Mouse (Mus musculus) stomach, postnatal 0 days (tissue): ENCODE measurements around the gene Pold4. TPM values are rescaled to one million over a fixed set of nuclear protein-coding genes. Genes with fewer than 3 reads are reported as not detected.

Source experiments
- ATAC-seq: fragments of 200-750 bp; cut with Nextera tagmentation; 2 replicates; pipeline ENCODE4 v1.8.0; 2017; ENCODE audit not compliant: low FRiP score, low TSS enrichment
- DNase-seq: peaks from one replicate; pipeline ENCODE4 v3.0.0-alpha.2; 2016; ENCODE audit warnings: low spot score
- H3K27ac ChIP-seq: fragments of 300-500 bp; sonication (generic); replicated peaks from 2 replicates; pipeline ENCODE4 v1.5.1; 2014; ENCODE audit warnings: mild to moderate bottlenecking, control low read depth
- H3K27me3 ChIP-seq: fragments of 300-500 bp; sonication (generic); 2 replicates; pipeline ENCODE4 v1.6.1; 2014; ENCODE audit warnings: low read length; ENCODE audit not compliant: control insufficient read depth, insufficient read depth
- H3K36me3 ChIP-seq: fragments of 300-500 bp; sonication (generic); 2 replicates; pipeline ENCODE4 v1.6.1; 2014; ENCODE audit warnings: low read length, mixed read lengths; ENCODE audit not compliant: control insufficient read depth, insufficient read depth
- H3K4me1 ChIP-seq: fragments of 300-500 bp; sonication (generic); replicated peaks from 2 replicates; pipeline ENCODE4 v1.6.1; 2014; ENCODE audit warnings: antibody characterized with exemption; ENCODE audit not compliant: control insufficient read depth, insufficient read depth
- H3K4me2 ChIP-seq: fragments of 300-500 bp; sonication (generic); replicated peaks from 2 replicates; pipeline ENCODE4 v1.6.1; 2014; ENCODE audit warnings: low read depth, mild to moderate bottlenecking, control low read depth, moderate library complexity
- H3K4me3 ChIP-seq: fragments of 300-500 bp; sonication (generic); 2 replicates; pipeline ENCODE4 v1.5.1; 2014; ENCODE audit warnings: low read depth, low read length, control low read depth
- H3K9ac ChIP-seq: fragments of 300-500 bp; sonication (generic); 2 replicates; pipeline ENCODE4 v1.6.1; 2014; ENCODE audit warnings: mild to moderate bottlenecking, low read length, control low read depth, mixed read lengths
- H3K9me3 ChIP-seq: fragments of 300-500 bp; sonication (generic); 2 replicates; pipeline ENCODE4 v1.6.1; 2016; ENCODE audit warnings: low read length; ENCODE audit not compliant: control insufficient read depth
- CTCF ChIP-seq: IDR thresholded peaks from 2 replicates; pipeline ENCODE4 v1.5.1; 2016; ENCODE audit warnings: antibody characterized with exemption, low read depth, mild to moderate bottlenecking, moderate library complexity
- EP300 ChIP-seq: optimal IDR thresholded peaks from 2 replicates; pipeline ENCODE3; 2016; ENCODE audit warnings: antibody characterized with exemption
- WGBS: fragments of 180-500 bp; shearing (Covaris S2); extraction: QIAGEN DNeasy Blood & Tissue Kit; methylation state at CpG from one replicate; pipeline ENCODE4 v1.1.7; 2014; 5-methylcytosine and 5-hydroxymethylcytosine counted together
- polyA plus RNA-seq: library from polyadenylated mRNA; unstranded; fragments of >200 nt; fragmentation: Nextera tagmentation; extraction: Ambion mirVana; gene quantifications from 2 replicates; pipeline ENCODE4 v1.2.1, GENCODE M21; 2015

The Pold4 gene
- polyA plus RNA-seq = 42.8 and 45.0 TPM in 2 replicates

DNA sequence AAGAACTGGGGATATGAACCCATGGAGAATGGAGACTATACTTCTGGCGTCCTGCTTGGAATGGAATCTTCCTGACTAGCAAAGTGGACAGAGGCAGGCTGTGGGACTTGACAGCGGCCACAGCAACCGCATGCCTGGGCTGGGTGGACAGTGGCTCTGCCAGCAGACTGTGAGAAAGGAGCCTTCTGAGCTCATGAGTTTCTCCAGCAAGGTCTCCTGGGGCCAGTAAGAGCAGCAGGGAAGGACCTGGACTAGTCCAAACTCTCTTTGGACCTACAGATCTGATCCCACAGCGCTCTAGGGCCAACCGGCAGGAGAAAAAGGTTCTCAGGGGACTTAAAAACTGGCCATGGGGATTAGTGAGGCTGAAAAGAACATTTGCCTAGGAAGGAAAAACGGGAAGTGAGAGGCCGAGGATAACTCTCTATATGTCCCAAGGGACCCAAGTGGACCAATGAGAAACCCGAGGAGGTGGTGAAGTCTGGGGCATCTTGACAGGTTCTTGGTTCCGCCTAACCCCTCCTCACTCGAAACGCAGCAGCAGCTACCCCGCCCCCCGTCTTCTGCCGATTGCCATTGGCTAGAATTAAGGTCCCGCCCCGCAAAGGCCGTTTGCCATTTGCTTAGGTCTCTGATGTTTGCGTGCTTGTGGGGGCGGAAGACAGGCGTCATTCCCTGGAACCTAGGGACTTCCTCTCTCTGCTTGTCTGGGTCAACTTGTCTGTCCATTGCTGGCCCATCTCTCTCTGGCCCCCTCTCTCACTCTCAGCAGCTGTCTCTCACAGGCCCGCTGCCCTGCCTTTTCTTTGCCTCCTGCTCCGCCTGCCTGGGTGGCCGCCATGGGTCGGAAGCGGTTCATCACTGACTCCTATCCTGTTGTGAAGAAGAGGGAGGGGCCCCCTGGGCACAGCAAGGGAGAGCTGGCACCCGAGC, at the start of gene Pold4:
Pold4 (plus strand) TSS at position 647 of the 933 bp plus-strand sequence.
- H3K4me3 ChIP-seq = peak within 1 kb of the TSS; percentile 47
- peak within 1 kb of the TSS; percentile 66 for H3K9ac ChIP-seq
- 9% methylated on average over 26 of the region's 26 CpGs for WGBS
- DNase-seq (peak; percentile 95), ATAC-seq (peak; percentile 86)
- peaks cover 3% of the 10 kb centered on the region; the same call in 1 of the 2 replicates for H3K4me1 ChIP-seq
- H3K27me3 ChIP-seq = no peaks in the 10 kb centered on the region
- H3K27ac ChIP-seq = peak within 1 kb of the TSS; percentile 87
- no peaks in the 10 kb centered on the region for H3K36me3 ChIP-seq
- no peaks in the 10 kb centered on the region for H3K9me3 ChIP-seq
- peak within 1 kb of the TSS; percentile 69 for H3K4me2 ChIP-seq
- no peak for TF ChIP-seq CTCF
- TF ChIP-seq EP300 = no peak

GRCm38 (mm10) chr19:4183689-4184088, 48.0 kb upstream of the Pold4 start:
- Histone ChIP-seq H3K36me3 (no peaks in the 10 kb centered on the region), H3K4me2 (no peak overlapping the region), H3K9ac (no peak overlapping the region), H3K9me3 (no peaks in the 10 kb centered on the region), H3K27me3 (no peaks in the 10 kb centered on the region), H3K27ac (no peak overlapping the region), H3K4me1 (no peaks in the 10 kb centered on the region), H3K4me3 (no peak overlapping the region)
- TF ChIP-seq EP300 = no peak
- no peak for TF ChIP-seq CTCF
- no peak for DNase-seq
- 87% methylated on average over 2 of the region's 2 CpGs for WGBS
- no peak for ATAC-seq

- no peak overlapping the region for H3K4me2 ChIP-seq
- no peak overlapping the region for H3K4me3 ChIP-seq
- H3K27me3 ChIP-seq = no peaks in the 10 kb centered on the region
- H3K9ac ChIP-seq = no peak overlapping the region
- TF ChIP-seq EP300 = no peak
- no peak for TF ChIP-seq CTCF
- H3K4me1 ChIP-seq = no peaks in the 10 kb centered on the region
- DNase-seq = no peak
- 0 out of 2 replicates have a peak, but pooled peaks have one; percentile 7 for ATAC-seq
- no peaks in the 10 kb centered on the region for H3K9me3 ChIP-seq
- no peaks in the 10 kb centered on the region for H3K36me3 ChIP-seq
- 47% methylated on average over 15 of the region's 15 CpGs for WGBS
- H3K27ac ChIP-seq = no peak overlapping the region
Observed at GRCm38 (mm10) chr19:4184976-4185975, 46.4 kb upstream of the Pold4 start.

DNA sequence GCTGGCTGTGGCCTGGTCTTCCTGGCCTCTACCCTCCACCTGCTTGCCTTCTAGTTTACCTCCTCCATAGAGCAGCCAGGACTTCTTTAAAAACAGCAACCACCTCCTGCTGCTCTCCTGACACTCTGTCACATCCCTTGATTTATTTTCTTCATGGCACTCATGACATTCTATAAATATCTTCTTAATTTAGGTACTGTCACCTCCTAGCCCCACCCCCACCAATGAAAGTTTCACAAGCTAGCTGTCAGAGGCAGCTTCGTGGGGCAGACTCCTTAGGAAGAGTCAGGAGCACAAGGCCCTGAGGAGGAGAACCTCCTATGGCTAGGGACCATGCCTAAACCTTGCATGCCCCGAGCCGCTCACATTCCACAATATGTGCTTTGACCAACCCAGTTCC, 44.4 kb upstream of the Pold4 start:
- H3K9me3 ChIP-seq = no peaks in the 10 kb centered on the region
- no peak for ATAC-seq

DNA sequence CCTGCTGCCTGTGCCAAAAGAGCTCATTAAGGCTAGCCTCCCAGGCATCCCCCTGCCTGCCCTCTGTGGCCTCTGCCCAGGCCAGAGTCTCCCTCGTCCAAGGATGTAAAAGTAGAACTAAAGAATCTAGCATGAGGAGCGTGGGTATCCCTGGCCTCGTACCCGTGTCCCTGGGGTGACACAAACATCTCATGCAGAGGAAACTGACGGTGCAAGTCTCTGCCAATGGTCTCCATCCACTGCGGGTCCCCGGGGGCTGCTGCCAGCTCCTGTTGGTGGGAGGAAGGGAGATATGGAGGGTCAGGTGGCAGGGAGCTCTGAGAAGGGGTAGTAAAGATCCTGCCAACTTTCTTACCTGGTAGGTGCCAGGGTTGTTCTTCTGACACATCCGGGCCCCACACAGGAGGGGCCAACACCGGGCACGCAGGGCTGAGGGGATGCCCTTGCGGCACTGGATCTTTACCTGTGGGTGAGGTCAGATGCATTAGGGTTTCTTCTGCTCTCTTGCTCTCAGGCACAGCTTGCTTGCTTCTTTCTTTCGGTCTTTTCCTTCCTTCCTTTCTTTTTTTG, 42.6 kb upstream of the Pold4 start:
- H3K27ac ChIP-seq = no peak overlapping the region
- H3K9me3 ChIP-seq = no peaks in the 10 kb centered on the region
- peaks cover 3% of the 10 kb centered on the region for H3K4me1 ChIP-seq
- no peak overlapping the region for H3K9ac ChIP-seq
- no peaks in the 10 kb centered on the region for H3K27me3 ChIP-seq
- 85% methylated on average over 12 of the region's 12 CpGs for WGBS
- ATAC-seq (no peak), DNase-seq (no peak)
- TF ChIP-seq EP300 = no peak
- no peak for TF ChIP-seq CTCF
- H3K4me2 ChIP-seq = no peak overlapping the region
- H3K36me3 ChIP-seq = peaks cover 3% of the 10 kb centered on the region; the same call in 1 of the 2 replicates
- H3K4me3 ChIP-seq = no peak overlapping the region

More for the DNA sequence above, 44.4 kb upstream of the Pold4 start:
- H3K4me2 ChIP-seq = no peak overlapping the region
- H3K27ac ChIP-seq = no peak overlapping the region
- H3K9ac ChIP-seq = no peak overlapping the region
- no peaks in the 10 kb centered on the region for H3K36me3 ChIP-seq
- TF ChIP-seq CTCF = no peak
- TF ChIP-seq EP300 = no peak
- no peak overlapping the region for H3K4me3 ChIP-seq
- no peaks in the 10 kb centered on the region for H3K4me1 ChIP-seq
- no peaks in the 10 kb centered on the region for H3K27me3 ChIP-seq
- WGBS = 74% methylated on average over 3 of the region's 3 CpGs
- DNase-seq = no peak
